Mouse (Mus musculus) neural tube, embryonic 14.5 days (tissue): ENCODE results near the gene Gsg1l. TPM values are rescaled to one million over a fixed set of nuclear protein-coding genes. Genes with fewer than 3 reads are reported as not detected.

ENCODE experiments used
- ATAC-seq: fragments of 200-750 bp; cut with Nextera tagmentation; 2 replicates; pipeline ENCODE4 v1.8.0; 2017; ENCODE audit warnings: low read depth, mild to moderate bottlenecking, moderate TSS enrichment, moderate library complexity
- H3K27ac ChIP-seq: fragments of 300-500 bp; sonication (generic); 2 replicates; pipeline ENCODE4 v1.5.1; 2014; ENCODE audit warnings: low read depth, mild to moderate bottlenecking, control low read depth, low read length, moderate library complexity, mixed read lengths
- H3K27me3 ChIP-seq: fragments of 300-500 bp; sonication (generic); 2 replicates; pipeline ENCODE4 v1.6.1; 2014; ENCODE audit warnings: low read length; ENCODE audit not compliant: control insufficient read depth, insufficient read depth
- H3K36me3 ChIP-seq: fragments of 300-500 bp; sonication (generic); 2 replicates; pipeline ENCODE4 v1.6.1; 2014; ENCODE audit warnings: low read length, mixed read lengths; ENCODE audit not compliant: control insufficient read depth, insufficient read depth
- H3K4me1 ChIP-seq: fragments of 300-500 bp; sonication (generic); 2 replicates; pipeline ENCODE4 v1.6.1; 2014; ENCODE audit warnings: low read length; ENCODE audit not compliant: control insufficient read depth, insufficient read depth
- H3K4me2 ChIP-seq: fragments of 300-500 bp; sonication (generic); 2 replicates; pipeline ENCODE4 v1.6.1; 2014; ENCODE audit warnings: mild to moderate bottlenecking, low read depth, low read length, control low read depth
- H3K4me3 ChIP-seq: fragments of 300-500 bp; sonication (generic); 2 replicates; pipeline ENCODE4 v1.5.1; 2014; ENCODE audit warnings: low read depth, low read length, control low read depth, mixed read lengths
- H3K9ac ChIP-seq: fragments of 300-500 bp; sonication (generic); replicated peaks from 2 replicates; pipeline ENCODE4 v1.6.1; 2014; ENCODE audit warnings: low read depth, mild to moderate bottlenecking, control low read depth, low read length, mixed read lengths
- H3K9me3 ChIP-seq: fragments of 300-500 bp; sonication (generic); 2 replicates; pipeline ENCODE4 v1.6.1; 2016; ENCODE audit warnings: low read length; ENCODE audit not compliant: control insufficient read depth
- WGBS: fragments of 180-500 bp; shearing (Covaris S2); extraction: QIAGEN DNeasy Blood & Tissue Kit; methylation state at CpG from one replicate; pipeline ENCODE4 v1.1.7; 2014; 5-methylcytosine and 5-hydroxymethylcytosine counted together
- polyA plus RNA-seq: library from polyadenylated mRNA; unstranded; fragments of >200 nt; fragmentation: Nextera tagmentation; extraction: Ambion mirVana; gene quantifications from 2 replicates; pipeline ENCODE4 v1.2.1, GENCODE M21; 2014

Gene Gsg1l
- polyA plus RNA-seq, 1 experiment from 2014 or later, result 14.5 TPM

DNA sequence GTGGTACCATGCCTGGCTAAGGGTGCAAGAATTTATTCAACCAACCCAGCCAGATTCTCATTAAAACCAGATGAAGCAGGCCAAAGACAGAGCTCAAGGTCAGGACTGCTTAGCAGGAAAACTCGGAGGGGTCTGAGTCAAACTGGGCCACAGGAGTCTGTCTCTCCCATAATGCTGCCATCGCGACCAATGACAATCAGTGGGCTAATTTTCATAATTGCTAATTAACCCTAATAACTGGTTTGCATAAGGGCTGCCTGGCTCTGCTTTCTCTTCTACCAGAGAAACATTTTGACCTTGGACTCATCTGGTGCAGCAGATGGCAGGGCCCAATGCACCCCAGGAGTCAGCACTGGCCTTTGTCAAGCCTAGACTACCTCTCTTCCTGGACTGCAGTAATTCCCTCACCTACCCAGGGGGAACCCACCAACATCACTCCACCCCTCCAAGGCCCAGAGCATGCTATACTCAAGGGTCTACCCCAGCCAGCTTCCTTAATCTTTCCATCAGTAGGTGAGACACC, 127.8 kb downstream of the Gsg1l start:
- H3K27ac ChIP-seq, result no peak overlapping the region

DNA sequence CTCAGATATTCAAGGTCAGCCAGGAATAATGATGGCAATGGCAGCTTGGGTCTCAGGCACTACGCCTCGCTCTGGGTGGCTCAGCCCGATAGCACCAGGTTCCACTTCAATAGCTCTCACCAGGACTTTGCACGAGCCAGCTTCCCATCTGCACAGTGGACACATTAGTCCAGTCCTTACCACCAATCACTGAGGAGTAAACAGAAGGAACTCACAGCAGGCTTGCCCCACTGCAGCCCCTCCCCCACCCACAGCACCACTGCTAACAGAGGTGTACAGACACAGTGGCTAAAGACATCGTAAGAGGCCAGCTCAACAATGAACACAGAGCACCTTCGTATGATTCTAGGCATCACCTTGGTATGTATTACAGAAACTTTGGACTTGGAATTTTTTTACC, 128.4 kb downstream of the Gsg1l start:
- ATAC-seq, result no peak
- H3K4me3 ChIP-seq, result no peak overlapping the region
- no peak overlapping the region for H3K27ac ChIP-seq
- H3K9me3 ChIP-seq, result no peaks in the 10 kb centered on the region
- no peak overlapping the region for H3K4me2 ChIP-seq
- H3K4me1 ChIP-seq, result peaks cover 10% of the 10 kb centered on the region; the same call in 1 of the 2 replicates
- no peak overlapping the region for H3K9ac ChIP-seq
- H3K27me3 ChIP-seq, result no peaks in the 10 kb centered on the region
- H3K36me3 ChIP-seq, result no peaks in the 10 kb centered on the region
- WGBS, result 59% methylated on average over 6 of the region's 6 CpGs

More for the DNA sequence above, 127.8 kb downstream of the Gsg1l start:
- no peaks in the 10 kb centered on the region for H3K36me3 ChIP-seq
- no peak overlapping the region for H3K9ac ChIP-seq
- no peak overlapping the region for H3K4me3 ChIP-seq
- peaks cover 10% of the 10 kb centered on the region; the same call in 1 of the 2 replicates for H3K4me1 ChIP-seq
- H3K27me3 ChIP-seq, result no peaks in the 10 kb centered on the region
- WGBS, result 57% methylated on average over 3 of the region's 3 CpGs
- no peak for ATAC-seq
- no peaks in the 10 kb centered on the region for H3K9me3 ChIP-seq
- H3K4me2 ChIP-seq, result no peak overlapping the region

DNA sequence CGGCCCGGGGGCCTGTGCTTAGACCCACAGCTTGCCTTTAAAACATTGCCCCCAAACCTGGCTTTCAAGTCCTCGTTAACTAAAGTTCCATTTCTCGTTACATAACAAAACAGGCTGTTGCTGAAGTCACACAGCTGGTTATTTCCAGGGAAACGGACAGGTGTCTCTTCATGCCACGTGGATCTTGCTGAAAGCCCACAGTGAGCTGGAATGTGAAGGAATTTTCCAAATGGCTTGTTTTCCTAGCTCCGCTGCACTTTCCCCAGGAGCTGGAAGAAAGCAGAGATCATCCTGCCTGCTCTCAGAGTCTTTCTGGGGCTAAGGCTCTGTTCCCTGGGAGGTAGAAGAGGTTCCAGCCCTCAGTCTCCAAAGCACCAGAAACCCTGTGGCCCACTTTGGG, 130.3 kb downstream of the Gsg1l start:
- Histone ChIP-seq H3K9ac (no peak overlapping the region), H3K4me2 (no peak overlapping the region), H3K27me3 (no peaks in the 10 kb centered on the region), H3K27ac (no peak overlapping the region), H3K9me3 (no peaks in the 10 kb centered on the region), H3K36me3 (no peaks in the 10 kb centered on the region), H3K4me3 (no peak overlapping the region), H3K4me1 (peaks cover 10% of the 10 kb centered on the region; the same call in 1 of the 2 replicates)
- no peak for ATAC-seq
- 76% methylated on average over 7 of the region's 7 CpGs for WGBS

DNA sequence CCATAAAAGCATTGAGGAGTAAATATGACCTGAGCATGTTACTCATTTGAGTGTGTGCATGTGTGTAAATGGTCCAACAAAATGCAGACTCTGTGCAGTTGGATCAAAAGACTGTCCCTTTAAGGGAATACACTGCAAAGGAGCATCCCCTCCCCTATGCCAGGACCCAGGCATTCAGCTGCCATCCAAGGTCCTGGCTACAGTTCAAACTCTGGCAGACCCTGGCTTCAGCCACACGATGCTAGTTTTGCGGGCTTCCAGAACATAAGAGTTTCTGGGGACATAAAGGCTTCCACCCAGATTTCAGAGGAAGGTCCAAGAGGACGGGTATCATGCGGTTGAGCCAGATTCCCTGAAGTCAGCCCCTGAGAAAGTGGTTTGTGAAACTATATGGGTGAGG, 133.2 kb downstream of the Gsg1l start:
- H3K27ac ChIP-seq, result no peak overlapping the region
- H3K9ac ChIP-seq, result no peak overlapping the region
- no peak overlapping the region for H3K4me3 ChIP-seq
- H3K4me2 ChIP-seq, result no peak overlapping the region
- H3K36me3 ChIP-seq, result no peaks in the 10 kb centered on the region
- 0 out of 2 replicates have a peak, but pooled peaks cover 6% of the 10 kb centered on the region for H3K4me1 ChIP-seq
- no peak for ATAC-seq
- no peaks in the 10 kb centered on the region for H3K27me3 ChIP-seq
- 80% methylated on average over 4 of the region's 4 CpGs for WGBS
- no peaks in the 10 kb centered on the region for H3K9me3 ChIP-seq

DNA sequence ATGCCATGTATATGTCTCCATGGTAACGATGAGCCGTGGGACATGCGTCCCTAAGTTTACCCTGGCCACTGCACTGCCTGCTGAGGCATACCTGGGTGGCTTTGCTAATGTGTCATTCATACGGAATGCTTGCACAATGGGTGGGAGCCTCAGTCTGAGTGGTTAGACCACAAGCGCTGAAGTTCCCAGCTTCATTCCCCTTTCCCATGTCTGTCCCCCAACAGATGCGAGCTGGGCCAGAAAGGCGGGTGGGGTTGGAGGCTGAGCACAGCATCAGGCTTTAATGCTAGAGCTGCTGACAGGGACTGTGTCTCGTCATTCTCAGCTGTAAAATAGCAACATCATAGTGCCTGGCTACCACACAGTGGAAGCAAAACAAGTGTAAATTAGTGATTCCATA, 136.3 kb downstream of the Gsg1l start:
- WGBS, result 71% methylated on average over 8 of the region's 8 CpGs
- no peak for ATAC-seq
- H3K4me3 ChIP-seq, result no peak overlapping the region

DNA sequence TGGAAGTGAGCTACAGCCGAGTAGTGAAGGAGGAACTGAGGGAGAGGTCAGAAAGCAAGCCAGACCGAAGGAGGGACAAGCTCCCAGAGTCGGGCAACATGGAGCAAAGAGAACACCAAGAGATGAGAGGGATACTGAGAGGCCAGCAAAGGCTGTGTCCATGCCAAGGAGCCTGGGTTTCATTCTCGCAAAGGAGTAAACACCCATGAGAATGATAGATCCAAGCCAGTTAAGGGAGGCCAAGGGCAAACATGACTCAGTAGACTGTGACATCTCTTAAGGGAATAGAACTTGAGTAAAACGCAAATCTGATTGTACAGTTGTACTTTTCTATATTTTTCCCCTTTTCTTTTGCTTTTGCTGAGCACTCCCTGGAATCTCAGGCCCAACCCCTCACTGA, 137.6 kb downstream of the Gsg1l start:
- no peak overlapping the region for H3K4me3 ChIP-seq
- 89% methylated on average over 5 of the region's 5 CpGs for WGBS
- no peak for ATAC-seq

More for the DNA sequence above, 136.3 kb downstream of the Gsg1l start:
- Histone ChIP-seq H3K9me3 (no peaks in the 10 kb centered on the region), H3K9ac (no peak overlapping the region), H3K36me3 (no peaks in the 10 kb centered on the region), H3K27me3 (no peaks in the 10 kb centered on the region), H3K4me1 (no peaks in the 10 kb centered on the region), H3K27ac (no peak overlapping the region), H3K4me2 (no peak overlapping the region)

DNA sequence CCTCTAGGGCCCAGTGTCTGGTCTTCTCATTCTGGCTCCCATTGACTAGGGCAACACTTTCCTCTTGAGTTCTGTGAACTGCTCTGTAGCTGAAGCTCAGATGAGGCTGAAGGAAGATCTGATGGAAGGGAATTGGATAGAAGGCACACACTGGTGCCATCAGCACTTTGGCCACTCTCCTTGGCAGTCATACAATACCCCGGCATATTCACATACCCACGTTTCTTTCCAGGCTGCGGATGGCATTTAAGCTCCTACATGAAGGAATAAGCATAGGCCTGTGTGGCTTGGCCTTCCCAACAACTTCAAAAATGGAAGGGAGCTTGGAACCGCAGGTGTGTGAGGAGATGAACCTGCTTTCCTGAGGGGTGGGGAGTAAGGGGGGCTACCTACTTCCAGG, 138.7 kb downstream of the Gsg1l start:
- no peaks in the 10 kb centered on the region for H3K9me3 ChIP-seq
- no peaks in the 10 kb centered on the region for H3K4me1 ChIP-seq
- no peak overlapping the region for H3K9ac ChIP-seq
- WGBS, result 92% methylated on average over 4 of the region's 4 CpGs
- H3K27ac ChIP-seq, result no peak overlapping the region
- no peaks in the 10 kb centered on the region for H3K27me3 ChIP-seq
- H3K4me2 ChIP-seq, result no peak overlapping the region
- no peak overlapping the region for H3K4me3 ChIP-seq
- no peaks in the 10 kb centered on the region for H3K36me3 ChIP-seq
- ATAC-seq, result no peak

More for the DNA sequence above, 137.6 kb downstream of the Gsg1l start:
- Histone ChIP-seq H3K9me3 (no peaks in the 10 kb centered on the region), H3K27ac (no peak overlapping the region), H3K9ac (no peak overlapping the region), H3K27me3 (no peaks in the 10 kb centered on the region), H3K4me1 (no peaks in the 10 kb centered on the region), H3K36me3 (no peaks in the 10 kb centered on the region), H3K4me2 (no peak overlapping the region)

DNA sequence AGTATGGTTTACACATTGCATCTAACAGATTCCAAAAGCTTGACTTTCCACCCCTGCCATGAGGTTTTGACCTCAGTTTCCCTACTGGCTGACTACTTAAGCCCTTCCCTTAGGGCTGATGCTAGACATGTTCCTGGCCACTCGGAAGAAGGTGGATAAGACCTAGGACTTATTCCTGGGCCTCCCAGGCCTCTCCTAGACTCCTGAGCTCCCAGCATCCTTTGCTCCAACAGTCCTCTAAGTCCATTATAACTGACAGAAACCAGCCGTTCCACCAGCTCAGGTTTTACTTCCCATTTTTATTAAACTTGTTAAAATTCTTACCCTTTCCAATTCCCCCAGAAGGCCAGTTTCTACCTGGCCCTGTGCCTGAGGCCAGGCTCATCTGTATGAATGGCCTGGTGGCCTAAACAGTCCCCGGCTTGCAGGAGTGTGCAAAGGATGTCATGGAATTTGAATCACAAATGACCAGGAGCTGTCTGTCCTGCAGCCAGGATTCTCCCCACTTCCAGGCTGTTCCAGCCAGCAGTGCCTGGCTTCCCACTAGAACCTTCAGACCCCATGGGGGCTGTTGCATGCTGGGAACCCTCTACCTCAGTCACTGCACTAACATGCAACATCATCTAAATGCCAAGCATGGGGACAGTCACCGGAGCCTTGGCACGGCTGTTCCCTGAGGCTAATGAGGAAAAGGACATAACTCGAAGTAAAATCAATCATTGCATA, 139.7 kb downstream of the Gsg1l start:
- no peak overlapping the region for H3K9ac ChIP-seq
- no peaks in the 10 kb centered on the region for H3K36me3 ChIP-seq
- H3K4me1 ChIP-seq, result no peaks in the 10 kb centered on the region
- H3K27ac ChIP-seq, result no peak overlapping the region
- H3K27me3 ChIP-seq, result no peaks in the 10 kb centered on the region
- H3K4me3 ChIP-seq, result no peak overlapping the region
- ATAC-seq, result no peak
- H3K9me3 ChIP-seq, result no peaks in the 10 kb centered on the region
- H3K4me2 ChIP-seq, result no peak overlapping the region
- WGBS, result 69% methylated on average over 6 of the region's 6 CpGs

DNA sequence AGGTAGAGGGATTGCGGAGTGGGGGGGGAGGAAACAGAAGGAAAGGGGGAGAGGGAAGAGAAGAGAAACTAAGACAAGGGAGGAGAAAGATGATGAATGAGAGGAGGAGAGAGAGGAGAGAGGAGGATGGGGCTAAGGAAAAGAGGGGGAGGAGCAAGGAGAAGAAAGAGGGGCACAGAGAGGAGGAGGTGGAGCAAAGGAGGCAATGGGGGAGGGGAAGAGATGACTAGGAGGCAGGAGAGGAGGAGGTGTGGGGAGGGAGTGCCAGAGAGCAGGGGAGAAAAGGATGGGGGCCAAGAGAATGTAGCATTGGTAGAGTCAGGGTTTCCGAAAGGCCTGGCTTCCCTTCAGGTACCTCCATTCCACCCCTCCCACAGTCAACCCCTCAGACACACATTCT, 147.9 kb downstream of the Gsg1l start:
- Histone ChIP-seq H3K36me3 (no peaks in the 10 kb centered on the region), H3K27ac (peak overlapping the region; percentile 35; the same call in 1 of the 2 replicates), H3K4me3 (no peak overlapping the region), H3K4me2 (no peak overlapping the region), H3K9me3 (no peaks in the 10 kb centered on the region), H3K4me1 (peaks cover 25% of the 10 kb centered on the region), H3K27me3 (no peaks in the 10 kb centered on the region), H3K9ac (no peak overlapping the region)
- no peak for ATAC-seq
- 36% methylated on average over 2 of the region's 2 CpGs for WGBS
